Mouse (Mus musculus) bone marrow, adult 2 months (tissue): ENCODE measurements at regions not wholly inside any gene's neighbourhood (a gene's known extent, or its start where the extent isn't known, plus 50 kb on each side); places are given as distances from the start of the nearest gene placed in this dataset.
A peak's percentile ranks its signal among the peaks of the same experiment; 100 is the strongest.

ENCODE experiments used
- H3K27ac ChIP-seq: fragments of 200-500 bp; 2 replicates; pipeline ENCODE4 v1.5.1; 2012; ENCODE audit warnings: low read depth, mild to moderate bottlenecking, control low read depth, inconsistent platforms, low read length; ENCODE audit not compliant: control insufficient read depth, poor library complexity, insufficient read depth
- H3K4me1 ChIP-seq: fragments of 200-500 bp; 2 replicates; pipeline ENCODE4 v1.6.1; 2011; ENCODE audit warnings: low read length; ENCODE audit not compliant: control insufficient read depth, insufficient read depth
- H3K4me3 ChIP-seq: fragments of 200-500 bp; replicated peaks from 2 replicates; pipeline ENCODE3; 2011; ENCODE audit warnings: mild to moderate bottlenecking, low read depth, low read length, control low read depth; ENCODE audit not compliant: control insufficient read depth
- CTCF ChIP-seq: fragments of 200-500 bp; IDR thresholded peaks from 2 replicates; pipeline ENCODE4 v1.5.1; 2011; ENCODE audit warnings: low read length, control low read depth; ENCODE audit not compliant: control insufficient read depth, insufficient read depth
- POLR2A ChIP-seq: fragments of 200-500 bp; IDR thresholded peaks from 2 replicates; pipeline ENCODE4 v1.6.1; 2011; ENCODE audit warnings: low read depth, mild to moderate bottlenecking, control low read depth, low read length, borderline replicate concordance; ENCODE audit not compliant: control insufficient read depth
- WGBS: fragments of 180-500 bp; shearing (Covaris S2); methylation state at CpG from one replicate; pipeline ENCODE4 v1.1.7; 2018; 5-methylcytosine and 5-hydroxymethylcytosine counted together

GRCm38 (mm10) chr19:6665264-6666054 lies 122.6 kb upstream of the Slc22a12 start:
- Histone ChIP-seq H3K4me1 (peaks cover 13% of the 10 kb centered on the region; the same call in 1 of the 2 replicates), H3K27ac (peak overlapping the region; percentile 51), H3K4me3 (no peak overlapping the region)
- no peak for TF ChIP-seq POLR2A
- TF ChIP-seq CTCF = no peak
- WGBS = 27% methylated on average over 15 of the region's 15 CpGs

GRCm38 (mm10) chr19:6664311-6664952 lies 121.6 kb upstream of the Slc22a12 start:
- H3K4me3 ChIP-seq = no peak overlapping the region
- H3K4me1 ChIP-seq = peaks cover 10% of the 10 kb centered on the region; the same call in 1 of the 2 replicates
- TF ChIP-seq POLR2A (no peak), CTCF (no peak)
- WGBS = 51% methylated on average over 12 of the region's 12 CpGs
- H3K27ac ChIP-seq = peak overlapping the region; percentile 32

GRCm38 (mm10) chr19:6663391-6663790 lies 120.6 kb upstream of the Slc22a12 start:
- Histone ChIP-seq H3K4me1 (peaks cover 8% of the 10 kb centered on the region; the same call in 1 of the 2 replicates), H3K27ac (no peak overlapping the region), H3K4me3 (no peak overlapping the region)
- WGBS = 1% methylated on average over 10 of the region's 10 CpGs
- TF ChIP-seq POLR2A (no peak), CTCF (peak; percentile 96)

- Histone ChIP-seq H3K27ac (no peak overlapping the region), H3K4me3 (no peak overlapping the region), H3K4me1 (peaks cover 5% of the 10 kb centered on the region; the same call in 1 of the 2 replicates)
- 63% methylated on average over 4 of the region's 4 CpGs for WGBS
- TF ChIP-seq CTCF (no peak), POLR2A (no peak)
Measured at GRCm38 (mm10) chr19:6662346-6662939, 119.6 kb upstream of the Slc22a12 start.

- Histone ChIP-seq H3K27ac (no peak overlapping the region), H3K4me1 (peaks cover 5% of the 10 kb centered on the region; the same call in 1 of the 2 replicates), H3K4me3 (no peak overlapping the region)
- TF ChIP-seq POLR2A = no peak
- no peak for TF ChIP-seq CTCF
- WGBS = 52% methylated on average over 2 of the region's 2 CpGs
Measured at GRCm38 (mm10) chr19:6661508-6661871, 118.7 kb upstream of the Slc22a12 start.

GRCm38 (mm10) chr19:6660723-6661507 lies 118.1 kb upstream of the Slc22a12 start:
- 56% methylated on average over 8 of the region's 8 CpGs for WGBS
- H3K4me3 ChIP-seq = no peak overlapping the region
- no peak for TF ChIP-seq CTCF
- TF ChIP-seq POLR2A = no peak
- no peak overlapping the region for H3K27ac ChIP-seq
- H3K4me1 ChIP-seq = peaks cover 5% of the 10 kb centered on the region; the same call in 1 of the 2 replicates

DNA sequence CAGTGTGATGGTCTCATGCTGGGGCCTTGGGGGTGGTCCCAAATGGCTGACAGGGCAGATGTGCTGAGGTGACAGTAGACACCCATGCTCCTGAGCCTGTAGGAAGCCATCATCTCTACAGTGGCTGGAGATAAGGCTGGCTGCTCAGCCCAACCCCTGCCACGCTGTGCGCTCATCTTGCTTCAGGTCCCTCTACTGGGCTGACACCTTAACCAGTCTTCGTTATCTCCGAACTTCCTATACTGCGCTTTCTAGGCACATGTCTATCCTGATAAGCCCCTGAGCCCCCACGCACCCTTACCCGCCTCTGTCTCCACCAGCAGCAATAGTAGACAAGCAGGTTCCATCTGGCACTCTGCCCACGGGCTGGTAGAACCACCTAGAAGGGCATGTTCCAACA lies 117.3 kb upstream of the Slc22a12 start:
- TF ChIP-seq POLR2A (no peak), CTCF (no peak)
- Histone ChIP-seq H3K27ac (no peak overlapping the region), H3K4me1 (peaks cover 5% of the 10 kb centered on the region; the same call in 1 of the 2 replicates), H3K4me3 (no peak overlapping the region)
- WGBS = 64% methylated on average over 8 of the region's 8 CpGs

GRCm38 (mm10) chr19:6654550-6654949 lies 111.7 kb upstream of the Slc22a12 start:
- Histone ChIP-seq H3K4me1 (no peaks in the 10 kb centered on the region), H3K4me3 (no peak overlapping the region), H3K27ac (no peak overlapping the region)
- WGBS = 85% methylated on average over 5 of the region's 5 CpGs
- 0 out of 2 replicates have a peak, but pooled peaks have one; percentile 25 for TF ChIP-seq CTCF
- no peak for TF ChIP-seq POLR2A

GRCm38 (mm10) chr19:6652775-6653174 lies 109.9 kb upstream of the Slc22a12 start:
- 65% methylated on average over 4 of the region's 4 CpGs for WGBS
- Histone ChIP-seq H3K4me1 (no peaks in the 10 kb centered on the region), H3K4me3 (no peak overlapping the region), H3K27ac (no peak overlapping the region)
- TF ChIP-seq POLR2A (no peak), CTCF (peak; percentile 48)
